Mouse (Mus musculus): Measurements from ENCODE around the gene Cd200.
"Not testable (repeated sequence)": the region's sequence is repeated elsewhere in the genome, so short reads cannot be mapped to it uniquely, and the experiment has no call there.

The Cd200 gene

GRCm38 (mm10) chr16:45378147-45378943 lies 30.5 kb downstream of the Cd200 start:
- DNase-seq (ENCODE audit: low spot score in 2 of 2): no peak

- DNase-seq (ENCODE audit: low spot score in 2 of 2): no peak
These were observed 31.5 kb downstream of the Cd200 start for GRCm38 (mm10) chr16:45377332-45377731.

- DNase-seq (ENCODE audit: low spot score in 2 of 2): no peak
These were observed 32.0 kb downstream of the Cd200 start for GRCm38 (mm10) chr16:45376812-45377211.

GRCm38 (mm10) chr16:45376294-45376693 lies 32.6 kb downstream of the Cd200 start:
- DNase-seq (ENCODE audit: low spot score in 2 of 2): peak in 1 of 2 experiments; percentile 11

GRCm38 (mm10) chr16:45375506-45376225 lies 33.2 kb downstream of the Cd200 start:
- DNase-seq (ENCODE audit: low spot score in 2 of 2): no peak

- DNase-seq (ENCODE audit: low spot score in 2 of 2): no peak
These were observed 34.8 kb downstream of the Cd200 start for GRCm38 (mm10) chr16:45374074-45374473.

GRCm38 (mm10) chr16:45371076-45371475 lies 37.8 kb downstream of the Cd200 start:
- DNase-seq (ENCODE audit: low spot score in 2 of 2): no peak

GRCm38 (mm10) chr16:45369285-45369965 lies 39.4 kb downstream of the Cd200 start:
- DNase-seq (ENCODE audit: low spot score in 2 of 2): no peak

- no peak for DNase-seq (ENCODE audit: low spot score in 2 of 2)
These were observed 42.7 kb downstream of the Cd200 start for GRCm38 (mm10) chr16:45366111-45366510.

GRCm38 (mm10) chr16:45365353-45365752 lies 43.5 kb downstream of the Cd200 start:
- DNase-seq (ENCODE audit: low spot score in 2 of 2): no peak

- no peak for DNase-seq (ENCODE audit: low spot score in 2 of 2)
These were observed 44.2 kb downstream of the Cd200 start for GRCm38 (mm10) chr16:45364627-45365026.

- no peak for DNase-seq (ENCODE audit: low spot score in 2 of 2)
These were observed 45.3 kb downstream of the Cd200 start for GRCm38 (mm10) chr16:45363480-45364045.

GRCm38 (mm10) chr16:45361450-45361849 lies 47.4 kb downstream of the Cd200 start:
- no peak for DNase-seq (ENCODE audit: low spot score in 2 of 2)

- not testable (repeated sequence) for DNase-seq (ENCODE audit: low spot score in 2 of 2)
These were observed 50.4 kb downstream of the Cd200 start for GRCm38 (mm10) chr16:45358441-45358840.

- DNase-seq (ENCODE audit: low spot score in 2 of 2): no peak
These were observed 51.7 kb downstream of the Cd200 start for GRCm38 (mm10) chr16:45357134-45357533.

GRCm38 (mm10) chr16:45352875-45353274 lies 56.0 kb downstream of the Cd200 start:
- no peak for DNase-seq (ENCODE audit: low spot score in 2 of 2)

- DNase-seq (ENCODE audit: low spot score in 2 of 2): no peak
These were observed 58.1 kb downstream of the Cd200 start for GRCm38 (mm10) chr16:45350767-45351166.

- no peak for DNase-seq (ENCODE audit: low spot score in 2 of 2)
These were observed 59.1 kb downstream of the Cd200 start for GRCm38 (mm10) chr16:45349523-45350298.

GRCm38 (mm10) chr16:45348238-45348637 lies 60.6 kb downstream of the Cd200 start:
- not testable (repeated sequence) for DNase-seq (ENCODE audit: low spot score in 2 of 2)

GRCm38 (mm10) chr16:45346930-45347387 lies 61.9 kb downstream of the Cd200 start:
- no peak for DNase-seq (ENCODE audit: low spot score in 2 of 2)

GRCm38 (mm10) chr16:45346367-45346766 lies 62.5 kb downstream of the Cd200 start:
- no peak for DNase-seq (ENCODE audit: low spot score in 2 of 2)

Measured in left cerebral cortex, adult 9 months (tissue).